Mouse (Mus musculus): Measurements from ENCODE around the gene Arl2bp. TPM values are rescaled to one million over a fixed set of nuclear protein-coding genes. Genes with fewer than 3 reads are reported as not detected.
A peak's percentile ranks its signal among the peaks of the same experiment; 100 is the strongest.

Arl2bp gene
- total RNA-seq, 2 experiments from 2014 or later = 53.8 to 67.4 TPM

DNA sequence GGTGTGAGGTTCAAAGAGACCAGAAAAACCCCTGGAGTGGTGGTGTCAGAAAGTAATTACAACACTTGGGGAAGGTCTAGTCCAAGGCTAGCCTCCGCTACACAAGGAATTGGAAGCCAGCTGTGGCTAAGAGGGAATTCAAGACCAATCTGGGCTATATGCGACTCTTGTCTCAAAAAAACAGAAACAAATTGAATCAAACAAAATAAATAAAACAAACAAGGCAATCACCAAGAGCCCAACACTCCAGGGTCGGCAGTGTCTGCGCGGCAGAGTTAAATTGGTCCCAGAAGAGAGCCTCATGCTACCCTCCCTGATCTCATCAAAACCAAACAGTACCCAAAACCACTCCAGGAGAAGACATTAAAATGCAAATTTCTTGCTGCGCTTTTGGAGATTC, 28.3 kb downstream of the Arl2bp start:
- intact Hi-C loops (cut with DNase I) = no loop called here
- peak in 1 of 2 experiments; percentile 7 for DNase-seq

DNA sequence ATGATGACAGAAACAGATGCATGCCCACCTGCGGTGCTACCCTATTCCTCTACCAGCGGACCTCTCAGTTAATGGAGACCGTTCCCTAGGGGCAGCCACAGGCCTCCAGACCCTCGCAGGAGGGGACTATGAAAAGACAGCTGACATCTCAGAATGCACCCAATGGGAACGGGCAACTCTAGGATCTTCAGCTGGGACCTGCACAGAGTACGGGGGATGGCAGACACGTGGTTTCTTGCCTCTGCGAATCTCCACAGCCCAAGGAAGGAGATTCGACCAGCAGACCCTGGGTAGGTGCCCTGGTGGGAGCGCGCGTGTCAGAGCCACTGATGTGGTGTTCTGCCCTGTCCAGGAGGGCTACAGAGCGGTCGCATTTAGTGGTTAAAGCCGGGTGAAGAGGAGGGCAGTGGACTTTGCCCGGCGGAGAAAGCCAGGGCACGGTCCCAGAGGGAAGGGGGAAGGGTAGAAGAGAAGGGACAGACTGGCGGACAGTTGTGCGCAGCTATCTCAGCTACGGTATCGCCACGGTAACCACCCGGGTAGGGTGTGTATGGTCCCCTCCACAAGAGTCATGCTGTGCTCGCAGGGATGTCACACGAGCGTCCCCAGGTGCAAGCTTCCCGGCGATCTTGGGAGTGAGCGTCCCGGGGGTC, 29.1 kb downstream of the Arl2bp start:
- intact Hi-C loops (cut with DNase I) = no loop called here
- peak in 1 of 2 experiments; percentile 19 for DNase-seq

DNA sequence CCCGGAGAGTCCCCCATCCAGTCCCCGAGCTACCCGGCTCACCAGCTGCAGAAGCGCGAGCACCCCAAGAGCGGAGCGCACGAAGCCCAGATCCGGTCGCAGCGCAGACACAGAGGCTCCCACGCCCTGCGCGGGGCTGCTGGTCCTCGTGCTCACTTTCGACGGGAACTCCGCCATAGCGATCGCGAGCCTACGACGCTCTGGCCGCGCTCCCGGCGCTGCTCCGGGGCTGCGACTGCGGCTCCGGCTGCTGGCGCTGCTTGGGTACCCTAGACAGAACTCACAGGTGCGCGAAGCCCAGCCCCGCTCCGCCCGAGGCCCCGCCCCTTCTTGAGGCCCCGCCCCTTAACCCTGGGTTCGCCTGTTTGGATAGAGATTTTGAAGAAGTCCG, 29.6 kb downstream of the Arl2bp start, which contains the start of gene Pllp:
Gene Pllp (minus strand): TSS at position 285 of the 391 bp plus-strand sequence.
- intact Hi-C loops (cut with DNase I) = no loop called here
- DNase-seq = no peak

DNA sequence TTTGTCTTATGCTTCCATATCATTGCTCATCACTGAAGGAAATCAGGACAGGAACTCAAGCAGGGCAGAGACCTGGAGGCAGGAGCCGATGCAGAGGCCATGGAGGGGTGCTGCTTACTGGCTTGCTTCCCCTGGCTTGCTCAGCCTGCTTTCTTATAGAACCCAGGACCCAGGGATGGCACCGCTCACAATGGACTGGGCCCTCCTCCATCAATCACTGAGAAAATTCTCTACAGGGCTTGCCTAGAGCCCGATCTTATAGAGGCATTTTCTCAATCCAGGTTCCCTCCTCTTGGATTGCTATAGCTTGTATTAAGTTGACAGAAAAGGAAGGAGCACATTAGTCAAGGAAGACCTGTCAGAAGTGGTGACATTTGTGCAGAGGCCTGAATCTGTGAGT, 30.2 kb downstream of the Arl2bp start:
- DNase-seq = no peak

DNA sequence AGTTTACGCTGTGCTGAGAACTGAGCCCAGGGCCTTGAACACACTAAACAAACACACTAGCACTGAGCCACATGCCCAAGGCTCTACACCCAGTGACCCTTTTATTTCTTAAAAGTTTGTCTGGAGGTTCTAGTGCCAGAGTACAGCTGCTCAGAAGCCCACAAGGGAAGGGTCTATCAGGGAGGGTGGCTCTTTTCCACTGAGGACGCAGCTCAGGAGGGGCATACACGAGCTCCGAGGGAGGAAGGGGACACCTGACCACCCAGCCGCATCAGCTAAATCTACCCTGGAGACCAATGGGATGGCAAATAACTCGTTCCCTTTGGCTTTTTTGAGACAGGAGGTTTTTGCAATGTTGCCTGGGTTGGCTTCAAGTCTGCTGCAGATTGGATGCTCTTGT, 31.6 kb downstream of the Arl2bp start:
- intact Hi-C loops (cut with DNase I) = no loop called here
- DNase-seq = peak in 1 of 2 experiments; percentile 3

More for the DNA sequence above, 30.2 kb downstream of the Arl2bp start:
- intact Hi-C loops (cut with DNase I) = no loop called here

DNA sequence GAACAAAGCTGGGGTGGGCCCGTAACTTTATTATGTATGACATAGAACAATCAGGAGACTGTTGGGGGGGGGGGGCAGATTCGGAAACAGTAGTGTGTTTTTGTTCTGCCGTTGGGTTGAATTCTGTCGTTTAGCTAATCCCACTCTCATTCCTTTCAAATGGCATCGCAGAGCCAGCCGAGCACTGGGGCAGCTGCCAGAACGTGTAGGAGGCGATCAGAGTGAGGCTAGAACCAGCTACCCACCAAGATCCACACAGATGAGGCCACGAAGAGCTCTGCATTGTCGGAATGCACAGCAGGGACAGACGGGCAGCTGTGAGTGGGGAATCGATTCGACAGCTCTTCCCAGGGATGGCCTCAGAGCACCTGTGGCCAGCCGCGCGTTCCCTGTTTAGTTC, 33.0 kb downstream of the Arl2bp start:
- no peak for DNase-seq

DNA sequence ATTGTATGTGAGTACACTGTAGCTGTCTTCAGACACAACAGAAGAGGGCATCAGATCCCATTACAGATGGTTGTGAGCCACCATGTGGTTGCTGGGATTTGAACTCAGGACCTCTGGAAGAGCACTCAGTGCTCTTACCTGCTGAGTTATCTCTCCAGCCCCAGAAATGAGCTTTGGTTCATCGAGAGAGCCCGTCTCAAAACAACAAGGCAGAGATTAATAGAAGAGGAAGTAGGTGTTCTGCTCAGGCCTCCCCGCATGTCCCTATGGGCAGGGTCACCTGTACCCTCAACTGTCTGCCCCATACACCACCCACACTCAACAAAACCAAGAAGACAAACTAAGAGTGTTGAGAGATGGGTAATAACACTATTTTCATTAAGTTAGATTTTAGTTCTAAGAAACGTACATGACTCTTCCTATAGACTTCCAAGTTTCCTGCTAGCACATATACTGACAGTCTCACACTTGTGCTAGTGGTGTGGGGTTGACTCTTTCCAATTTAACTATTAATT, 34.1 kb downstream of the Arl2bp start:
- intact Hi-C loops (cut with DNase I) = loop anchor here (5.0 kb wide), 2 partner anchors 173 to 207 kb away; no protein-coding TSS in a partner anchor
- DNase-seq = no peak

More for the DNA sequence above, 33.0 kb downstream of the Arl2bp start:
- intact Hi-C loops (cut with DNase I) = no loop called here

DNA sequence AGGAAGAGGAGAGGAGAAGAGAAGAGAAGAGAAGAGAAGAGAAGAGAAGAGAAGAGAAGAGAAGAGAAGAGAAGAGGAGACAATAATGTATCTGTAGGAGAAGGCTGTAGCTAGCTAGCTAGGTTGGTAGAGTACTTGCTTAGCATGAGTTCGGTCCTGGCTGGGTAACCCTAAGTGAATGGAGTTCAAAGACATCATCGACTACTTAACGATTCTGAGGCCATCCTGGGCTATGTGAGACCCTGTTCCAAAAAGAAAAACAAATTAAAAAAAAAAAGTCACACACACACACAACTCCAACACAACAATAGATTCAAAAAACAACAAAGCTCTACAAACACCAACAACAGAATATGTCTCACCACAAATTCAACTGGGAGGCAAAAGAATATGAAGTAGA, 35.8 kb downstream of the Arl2bp start:
- intact Hi-C loops (cut with DNase I) = loop anchor here (2.0 to 5.0 kb wide), 4 partner anchors 35 to 205 kb away; partner anchors contain the start of gene Arl2bp
- DNase-seq = no peak

DNA sequence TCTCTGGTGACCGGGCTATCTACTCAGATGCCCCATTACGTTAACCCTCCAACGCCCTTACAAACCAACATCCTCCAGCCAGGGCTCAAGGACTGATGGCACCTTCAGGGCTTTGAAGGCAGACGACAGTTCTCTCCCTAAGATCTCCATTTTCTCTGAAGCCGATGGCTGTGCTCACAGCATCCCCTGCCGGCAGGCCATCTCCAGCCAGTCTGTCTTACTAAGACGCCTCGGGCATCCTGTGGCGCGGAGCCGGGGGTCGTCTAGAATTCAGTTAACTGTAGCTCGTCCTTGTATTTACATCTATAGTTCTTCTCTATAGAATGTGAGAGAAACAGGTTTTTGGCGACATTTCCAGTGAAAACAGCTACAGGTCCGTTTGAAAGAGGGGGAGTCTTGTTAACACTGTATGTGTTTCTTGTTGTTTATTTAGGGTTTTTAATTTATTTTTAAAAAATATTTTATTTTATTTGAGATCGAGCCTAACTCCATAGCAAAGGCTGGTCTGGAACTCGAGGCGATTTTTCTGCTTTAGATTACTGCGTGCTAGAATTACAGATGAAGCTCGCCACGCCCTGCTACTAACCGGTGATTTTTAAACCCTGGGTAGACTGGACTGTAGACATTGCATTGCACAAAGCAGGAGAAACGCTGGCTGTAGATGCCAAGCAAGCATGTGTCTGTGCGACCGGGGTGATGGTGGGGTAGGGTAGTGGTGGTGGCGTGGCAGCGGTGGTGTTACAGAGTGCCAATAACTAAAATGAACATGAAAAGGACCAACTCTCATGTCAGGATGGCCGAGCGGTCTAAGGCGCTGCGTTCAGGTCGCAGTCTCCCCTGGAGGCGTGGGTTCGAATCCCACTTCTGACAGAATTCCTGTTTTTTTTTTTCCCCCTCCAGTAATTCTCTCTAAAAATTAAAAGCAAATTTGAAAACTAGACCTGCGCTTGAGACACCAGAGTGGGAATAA, 36.7 kb downstream of the Arl2bp start:
- DNase-seq = peak; percentile 71 to 74
- intact Hi-C loops (cut with DNase I) = loop anchor here (1.0 to 5.0 kb wide), 5 partner anchors 36 to 213 kb away; partner anchors contain the start of gene Arl2bp

DNA sequence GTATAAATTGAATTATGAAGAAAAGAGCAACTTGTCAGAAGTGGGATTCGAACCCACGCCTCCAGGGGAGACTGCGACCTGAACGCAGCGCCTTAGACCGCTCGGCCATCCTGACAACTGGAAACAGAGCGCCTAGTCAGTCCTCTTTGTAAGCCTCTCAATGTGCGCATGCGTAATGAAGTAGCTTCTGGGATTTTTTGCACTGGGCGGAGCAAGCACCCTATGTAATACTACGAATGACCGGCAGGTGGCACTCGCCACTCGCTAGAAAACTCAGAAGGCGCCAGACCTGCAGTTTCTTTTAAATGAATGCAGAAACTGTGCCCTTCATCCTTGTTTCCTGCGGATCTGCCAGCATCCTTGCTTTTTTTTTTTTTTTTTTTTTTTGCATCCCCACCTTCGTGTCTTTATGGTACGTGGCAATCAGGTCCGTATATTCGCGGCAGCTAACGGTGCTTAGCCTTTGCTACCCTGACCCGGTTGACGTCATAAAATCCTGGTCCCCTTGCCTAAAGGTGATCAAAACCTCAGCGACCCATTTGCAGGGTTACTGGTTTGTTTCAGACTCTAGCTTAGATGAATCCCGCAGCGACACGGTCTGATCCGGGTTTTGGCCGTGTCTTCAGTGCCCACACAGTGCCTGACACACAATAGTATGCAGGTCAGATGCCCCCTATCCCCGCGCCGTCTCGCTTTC, 37.7 kb downstream of the Arl2bp start:
- intact Hi-C loops (cut with DNase I) = loop anchor here (1.0 to 5.0 kb wide), 6 partner anchors 37 to 214 kb away; partner anchors contain the start of gene Arl2bp
- DNase-seq = peak; percentile 92 to 98

DNA sequence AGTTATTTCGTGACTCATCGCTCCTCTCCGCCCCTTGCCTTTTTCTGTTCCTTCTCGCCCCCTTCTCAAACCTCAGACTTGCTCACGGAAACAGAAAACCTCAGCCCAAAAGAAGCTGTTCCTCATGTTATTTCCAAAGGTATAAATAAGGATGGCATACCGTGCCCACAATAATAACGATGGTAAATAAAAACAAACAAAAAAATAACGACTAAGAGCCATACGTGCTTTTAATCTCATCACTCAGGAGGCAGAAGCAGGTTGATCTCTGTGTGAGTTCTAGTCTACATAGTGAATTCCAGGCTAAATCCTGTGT, 38.2 kb downstream of the Arl2bp start:
- intact Hi-C loops (cut with DNase I) = loop anchor here (1.0 to 5.0 kb wide), 3 partner anchors 109 to 203 kb away; no protein-coding TSS in a partner anchor

DNA sequence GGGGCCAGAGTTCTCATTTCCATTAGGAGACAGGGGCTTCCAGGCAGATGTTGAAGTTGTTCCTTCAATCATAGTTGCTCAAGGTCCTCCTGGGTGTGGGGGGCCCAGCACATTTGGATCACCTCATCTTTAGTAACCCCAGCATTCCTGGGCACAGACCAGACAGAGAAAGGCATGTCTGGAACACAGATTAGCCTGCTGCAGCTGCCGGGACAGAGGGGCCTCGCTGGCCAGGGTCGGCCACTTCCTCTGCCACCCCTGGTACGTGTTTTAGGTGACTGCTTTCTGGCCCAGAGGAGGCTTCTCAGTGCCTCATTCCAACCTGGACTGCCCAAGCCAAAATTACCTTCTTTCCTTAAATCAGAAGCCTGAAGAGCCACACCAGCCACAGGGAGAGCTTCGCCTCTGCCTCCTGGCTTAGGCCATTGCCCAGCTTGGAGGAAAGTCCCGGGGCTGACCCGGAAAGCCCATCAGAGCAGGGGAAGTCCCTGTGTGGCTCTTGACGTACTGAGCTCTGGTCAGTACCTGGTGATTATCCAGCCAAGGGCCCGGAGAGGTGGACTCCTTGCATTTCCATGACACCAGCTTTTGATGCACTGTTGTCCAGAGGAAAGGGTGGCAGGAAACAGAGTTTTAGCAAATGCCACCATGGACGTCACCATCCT, 39.3 kb downstream of the Arl2bp start:
- intact Hi-C loops (cut with DNase I) = no loop called here
- DNase-seq = no peak

More for the DNA sequence above, 38.2 kb downstream of the Arl2bp start:
- no peak for DNase-seq

DNA sequence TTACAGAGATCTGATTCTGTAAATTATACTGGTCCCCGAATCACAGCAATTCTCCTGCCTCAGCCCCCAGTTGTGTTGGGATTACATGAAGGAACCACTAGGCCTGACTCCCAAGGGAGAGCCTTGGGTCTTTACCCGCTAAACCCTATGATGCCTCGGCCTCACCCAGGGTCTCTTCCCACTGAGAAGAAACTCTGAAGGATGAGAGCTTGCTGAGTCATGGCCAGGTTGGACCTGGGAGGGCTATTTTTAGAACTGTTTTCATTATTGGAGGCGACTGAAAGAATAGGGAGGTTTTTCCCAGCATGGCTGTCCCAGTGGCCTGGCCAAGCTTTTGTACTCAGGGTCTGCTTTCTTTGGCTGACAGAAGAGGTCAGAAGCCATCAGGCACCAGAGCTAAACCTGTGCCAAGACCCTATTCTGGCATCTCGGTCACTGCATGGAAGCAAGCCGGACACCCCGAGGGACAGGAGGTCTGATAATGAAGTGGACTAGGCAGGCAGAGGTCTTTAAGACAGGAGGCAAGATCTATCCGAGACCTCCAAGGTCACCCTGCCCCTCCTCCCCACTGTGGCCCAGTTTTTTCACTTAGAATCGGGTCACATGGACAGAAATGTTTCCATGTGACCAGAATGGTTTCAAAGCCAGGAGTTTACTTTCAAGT, 40.5 kb downstream of the Arl2bp start:
- intact Hi-C loops (cut with DNase I) = no loop called here
- no peak for DNase-seq

DNA sequence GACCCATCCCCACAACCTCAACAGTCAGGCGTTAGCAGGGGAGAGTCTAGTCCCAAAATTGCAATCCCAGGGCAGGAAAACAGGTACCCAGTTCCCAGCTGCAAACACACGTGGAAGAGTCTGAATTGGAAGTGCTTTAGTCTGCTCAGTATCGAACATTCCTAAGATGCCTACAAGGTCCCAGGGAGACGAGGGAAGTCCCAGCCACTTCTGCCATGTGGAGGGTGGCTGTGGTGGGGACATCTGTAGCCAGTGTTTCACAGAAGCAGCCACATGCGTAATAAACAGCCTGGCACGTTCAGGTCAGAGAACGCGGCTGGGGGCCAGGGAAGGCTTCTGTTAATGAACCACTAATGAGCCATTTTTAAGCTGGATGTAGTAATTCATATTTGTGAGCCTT, 43.9 kb downstream of the Arl2bp start:
- intact Hi-C loops (cut with DNase I) = no loop called here
- DNase-seq = no peak

DNA sequence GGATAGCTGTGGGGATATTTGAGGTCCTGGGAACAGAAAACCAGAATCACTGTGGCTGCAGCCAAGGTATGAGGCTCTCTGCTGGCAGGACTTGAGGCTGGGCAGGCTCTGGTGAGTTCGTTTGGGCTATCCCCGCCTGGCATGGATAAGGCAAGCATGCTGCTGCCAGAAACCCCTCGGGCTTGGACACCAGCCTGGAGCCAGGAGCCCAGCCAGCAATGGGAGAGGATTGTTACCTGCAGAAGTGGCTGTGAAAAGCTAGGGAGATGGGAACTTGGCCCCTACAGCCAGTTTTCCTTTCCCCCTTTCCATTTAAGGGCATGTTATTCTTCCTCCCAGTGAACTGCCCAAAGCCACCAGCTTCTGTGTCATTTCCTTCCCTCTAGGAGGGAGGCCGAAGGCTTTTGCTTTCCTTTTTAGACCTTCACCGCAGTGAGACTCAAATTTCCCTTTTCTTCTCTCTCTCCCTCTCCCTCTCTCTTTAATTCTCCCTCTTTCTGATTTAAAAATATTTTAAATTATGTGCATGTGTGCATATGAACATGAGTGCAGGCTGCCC, 44.8 kb downstream of the Arl2bp start:
- DNase-seq = no peak
- intact Hi-C loops (cut with DNase I) = no loop called here

DNA sequence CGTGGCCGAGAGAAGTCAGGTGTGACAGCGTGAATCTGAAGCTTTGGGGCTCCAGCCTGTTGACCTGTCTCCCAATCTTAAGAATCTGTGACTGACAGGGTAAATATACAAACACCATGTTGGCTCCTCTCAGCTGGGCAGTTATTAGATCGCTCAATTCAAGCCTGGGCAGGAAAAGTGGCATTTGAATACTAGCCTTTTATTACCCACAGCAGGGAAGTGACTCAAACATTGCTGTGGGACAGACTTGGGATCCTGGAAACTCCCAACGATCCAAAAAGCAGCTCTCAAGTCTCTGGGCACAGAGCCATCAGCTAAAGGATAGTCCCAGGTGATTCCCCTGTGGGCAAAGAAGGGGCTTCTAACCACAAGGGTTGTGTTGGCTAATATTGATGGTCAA, 48.2 kb downstream of the Arl2bp start:
- intact Hi-C loops (cut with DNase I) = no loop called here
- no peak for DNase-seq

DNA sequence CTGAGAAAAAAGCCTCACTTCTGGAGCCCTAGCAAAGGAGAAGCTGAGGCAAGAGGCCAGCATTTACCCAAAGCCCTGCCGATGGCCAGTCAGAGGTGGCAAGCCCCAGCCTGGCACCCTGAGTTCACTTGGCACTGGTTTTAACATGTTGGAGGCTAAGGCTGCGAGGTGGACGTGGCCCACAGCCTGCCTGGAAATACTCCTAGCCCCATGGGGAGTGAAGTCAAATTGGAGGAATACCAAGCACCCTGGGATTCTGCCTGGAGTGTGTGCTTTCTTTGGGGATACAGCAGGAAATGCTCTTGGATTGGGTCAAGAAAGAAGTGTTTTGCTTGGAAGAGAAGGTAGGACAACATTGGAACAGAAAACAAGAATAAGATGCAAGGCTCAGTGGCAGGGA, 49.5 kb downstream of the Arl2bp start:
- no peak for DNase-seq
- intact Hi-C loops (cut with DNase I) = no loop called here

DNA sequence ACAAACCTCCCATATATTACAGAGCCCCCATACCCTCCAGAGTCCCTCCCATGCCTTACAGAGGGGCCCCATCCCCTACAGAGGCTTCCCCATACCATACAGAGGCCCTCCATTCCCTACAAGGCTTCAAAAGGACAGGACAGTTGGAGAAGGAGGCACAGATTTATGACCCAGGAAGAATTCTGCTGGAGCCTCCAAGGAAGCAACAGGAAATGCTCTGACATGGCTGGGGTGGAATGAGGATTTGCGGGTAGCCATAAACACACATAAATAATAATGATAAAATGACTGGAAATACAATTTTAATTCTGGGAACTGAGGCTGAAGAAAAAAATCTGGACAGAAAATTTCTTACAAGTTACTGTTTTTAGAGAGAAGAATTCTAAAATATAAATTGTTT, 50.4 kb downstream of the Arl2bp start:
- intact Hi-C loops (cut with DNase I) = no loop called here
- DNase-seq = no peak
